Mouse (Mus musculus): ENCODE data around the gene Krt17. TPM values are rescaled to one million over a fixed set of nuclear protein-coding genes. Genes with fewer than 3 reads are reported as not detected.

The Krt17 gene
- not detected for total RNA-seq (2023)

GRCm38 (mm10) chr11:100260514-100261234 is at the start of gene Krt17:
Gene Krt17 (minus strand): TSS chr11:100261029.

GRCm38 (mm10) chr11:100269821-100270332 is 9.0 kb upstream of the Krt17 start, which contains the start of gene Krt42:
Gene Krt42 (minus strand): TSS chr11:100269871.

GRCm38 (mm10) chr11:100248852-100249465 is 11.9 kb downstream of the Krt17 start, which contains the start of gene Krt16:
Gene Krt16 (minus strand): TSS chr11:100248902.

GRCm38 (mm10) chr11:100207498-100207897 is 53.3 kb downstream of the Krt17 start, which contains the start of gene Krt14:
Gene Krt14 (minus strand): TSS chr11:100207548.

Other genes with a start within 250 kb of the Krt17 start
- not detected for gene Krt33a, start 244.8 kb downstream of the Krt17 start, total RNA-seq (2023)
- gene Krt33b, start 231.2 kb downstream of the Krt17 start, total RNA-seq (2023), result not detected
- not detected for gene Krt34, start 219.5 kb downstream of the Krt17 start, total RNA-seq (2023)
- gene Krt31, start 210.5 kb downstream of the Krt17 start, total RNA-seq (2023), result not detected
- not detected for gene Krt32, start 172.8 kb downstream of the Krt17 start, total RNA-seq (2023)
- not detected for gene Krt35, start 164.8 kb downstream of the Krt17 start, total RNA-seq (2023)
- not detected for gene Krt36, start 155.4 kb downstream of the Krt17 start, total RNA-seq (2023)
- gene Krt13, start 139.5 kb downstream of the Krt17 start, total RNA-seq (2023), result not detected
- not detected for gene Krt15, start 125.1 kb downstream of the Krt17 start, total RNA-seq (2023)
- 1 to 10 TPM in 1 of 2 experiments, under 1 TPM in 1; 0.55 to 1.7 TPM for gene Krt19, start 112.4 kb downstream of the Krt17 start, total RNA-seq (2023)
- not detected for gene Krt9, start 67.8 kb downstream of the Krt17 start, total RNA-seq (2023)
- gene Krt14, start 53.5 kb downstream of the Krt17 start, total RNA-seq (2023), result not detected
- not detected for gene Krt16, start 12.1 kb downstream of the Krt17 start, total RNA-seq (2023)
- gene Krt42, start 8.8 kb upstream of the Krt17 start, total RNA-seq (2023), result not detected
- 1,000 to 10,000 TPM; 1,552 to 1,553 TPM for gene Eif1, start 58.9 kb upstream of the Krt17 start, total RNA-seq (2023)
- gene Gast, start 73.4 kb upstream of the Krt17 start, total RNA-seq (2023), result not detected
- gene Hap1, start 95.1 kb upstream of the Krt17 start, total RNA-seq (2023), result 10 to 100 TPM; 18.6 to 22.0 TPM
- 100 to 1,000 TPM; 124 to 141 TPM for gene Jup, start 136.7 kb upstream of the Krt17 start, total RNA-seq (2023)
- under 1 TPM; 0.50 to 0.64 TPM for gene P3h4, start 153.8 kb upstream of the Krt17 start, total RNA-seq (2023)
- gene Fkbp10, start 154.7 kb upstream of the Krt17 start, total RNA-seq (2023), result under 1 TPM in 1 of 2 experiments, not detected in 1; 0.34 TPM
- gene Nt5c3b, start 180.8 kb upstream of the Krt17 start, total RNA-seq (2023), result 10 to 100 TPM in 1 of 2 experiments, 1 to 10 TPM in 1; 9.8 to 11.3 TPM
- gene Klhl10, start 180.9 kb upstream of the Krt17 start, total RNA-seq (2023), result under 1 TPM in 1 of 2 experiments, not detected in 1; 0.97 TPM
- gene Klhl11, start 211.7 kb upstream of the Krt17 start, total RNA-seq (2023), result 10 to 100 TPM; 14.6 to 16.6 TPM